Mouse (Mus musculus) kidney, postnatal 25 days (tissue): ENCODE data around the gene Cuedc1.

Source experiments
- DNase-seq, 2 experiments: peaks; one replicate each; pipeline ENCODE4 v3.0.0; 2021; ENCODE audit warnings: mixed read lengths in 2 of 2

Gene Cuedc1

DNA sequence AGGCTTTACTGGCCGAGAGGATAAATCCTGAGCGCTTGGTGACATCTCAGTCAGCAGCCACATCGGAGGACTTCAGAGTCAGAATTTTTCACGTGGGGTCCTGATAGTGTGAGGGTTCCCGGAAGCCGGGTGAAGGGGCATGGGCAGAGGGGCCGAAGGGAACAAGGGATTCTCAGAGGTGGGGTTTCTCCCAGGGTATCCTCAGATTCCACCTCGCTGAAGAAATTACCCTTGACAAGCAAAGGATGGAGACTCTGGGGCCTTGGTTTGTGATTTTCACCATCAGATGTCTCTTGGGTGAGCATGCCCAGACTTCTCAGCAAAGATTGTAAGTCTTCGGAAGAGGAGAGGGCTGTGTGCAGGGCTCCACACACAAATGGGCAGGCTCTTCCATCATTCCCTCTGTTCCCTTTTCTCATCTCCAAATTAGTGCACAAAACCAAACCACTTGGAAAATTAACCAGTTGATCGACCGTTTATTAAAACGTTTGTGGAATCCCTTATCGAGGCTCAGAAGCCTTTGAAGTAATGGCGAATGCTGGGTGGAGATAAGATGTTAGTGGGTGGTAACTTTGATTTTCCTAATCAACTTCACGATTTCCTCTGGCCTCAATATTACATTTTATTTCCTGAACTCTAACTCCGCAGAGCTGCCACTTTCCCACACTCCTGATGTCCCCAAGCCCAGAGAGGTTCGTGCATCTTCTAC, at the start of gene Cuedc1:
Gene Cuedc1, plus strand, starts transcription at position 38 of the 709 bp plus-strand sequence.
- DNase-seq = no peak

GRCm38 (mm10) chr11:88048961-88049670, 48.7 kb upstream of the Cuedc1 start:
- peak in 1 of 2 experiments; percentile 5 for DNase-seq

DNA sequence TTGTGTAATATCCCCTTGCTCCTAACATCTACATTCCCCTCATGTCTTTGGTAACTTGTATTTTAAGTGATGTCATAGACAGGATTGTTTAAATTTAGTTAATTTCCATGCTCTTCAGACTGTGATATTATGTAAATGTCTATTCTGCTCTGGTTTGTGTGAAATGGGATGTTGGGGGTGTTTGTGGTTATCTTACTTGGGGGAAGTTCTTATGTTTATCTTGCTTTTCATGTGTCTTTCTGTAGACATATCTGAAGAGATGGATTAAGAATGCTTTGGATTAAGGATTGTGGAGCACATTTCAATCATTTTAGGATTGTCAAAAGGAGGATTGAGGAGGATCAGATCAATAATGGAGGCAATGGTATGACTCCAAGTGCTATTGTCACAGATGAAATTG, 48.1 kb upstream of the Cuedc1 start:
- no peak for DNase-seq

GRCm38 (mm10) chr11:88052638-88053037, 45.2 kb upstream of the Cuedc1 start:
- no peak for DNase-seq

- no peak for DNase-seq
These were observed 44.0 kb upstream of the Cuedc1 start for GRCm38 (mm10) chr11:88053821-88054220.

DNA sequence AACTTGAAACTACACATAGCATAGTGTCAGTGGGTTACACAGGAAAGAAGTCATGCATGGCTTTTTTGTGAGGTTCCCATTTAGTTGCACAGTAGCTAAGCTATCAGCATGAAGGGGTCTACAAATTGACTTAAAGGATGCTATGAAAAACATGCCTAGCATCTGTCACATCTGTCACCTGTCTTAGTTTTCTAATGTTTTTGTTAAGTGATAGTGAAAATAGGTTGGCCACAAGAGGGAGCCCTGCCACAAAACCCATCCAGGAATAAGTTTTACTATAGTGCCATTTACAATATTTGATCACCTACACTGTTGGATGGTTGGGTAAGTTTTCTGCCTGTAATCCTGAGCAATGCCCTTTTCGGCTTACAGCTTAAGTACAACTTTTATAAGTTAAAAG, 43.3 kb upstream of the Cuedc1 start:
- peak in 1 of 2 experiments; percentile 68 for DNase-seq

GRCm38 (mm10) chr11:88055777-88056176, 42.1 kb upstream of the Cuedc1 start:
- no peak for DNase-seq

DNA sequence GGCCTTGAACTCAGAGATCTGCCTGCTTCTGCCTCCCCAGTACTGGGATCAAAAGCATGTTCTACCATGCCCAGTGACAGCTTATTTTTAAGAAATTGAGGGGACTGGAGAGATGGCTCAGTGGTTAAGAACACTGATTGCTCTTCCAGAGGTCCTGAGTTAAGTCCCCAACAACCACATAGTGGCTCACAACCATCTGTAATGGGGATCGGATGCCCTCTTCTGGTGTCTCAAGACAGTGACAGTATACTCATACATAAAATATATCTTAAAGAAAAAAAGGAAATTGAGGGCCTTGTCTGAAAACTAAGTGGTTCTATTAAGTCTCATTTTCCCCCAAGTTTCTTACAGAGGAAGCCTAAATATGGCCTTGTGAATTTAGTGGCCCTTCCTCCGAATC, 40.1 kb upstream of the Cuedc1 start:
- DNase-seq = no peak

GRCm38 (mm10) chr11:88059141-88059540, 38.7 kb upstream of the Cuedc1 start:
- peak; percentile 67 to 84 for DNase-seq

DNA sequence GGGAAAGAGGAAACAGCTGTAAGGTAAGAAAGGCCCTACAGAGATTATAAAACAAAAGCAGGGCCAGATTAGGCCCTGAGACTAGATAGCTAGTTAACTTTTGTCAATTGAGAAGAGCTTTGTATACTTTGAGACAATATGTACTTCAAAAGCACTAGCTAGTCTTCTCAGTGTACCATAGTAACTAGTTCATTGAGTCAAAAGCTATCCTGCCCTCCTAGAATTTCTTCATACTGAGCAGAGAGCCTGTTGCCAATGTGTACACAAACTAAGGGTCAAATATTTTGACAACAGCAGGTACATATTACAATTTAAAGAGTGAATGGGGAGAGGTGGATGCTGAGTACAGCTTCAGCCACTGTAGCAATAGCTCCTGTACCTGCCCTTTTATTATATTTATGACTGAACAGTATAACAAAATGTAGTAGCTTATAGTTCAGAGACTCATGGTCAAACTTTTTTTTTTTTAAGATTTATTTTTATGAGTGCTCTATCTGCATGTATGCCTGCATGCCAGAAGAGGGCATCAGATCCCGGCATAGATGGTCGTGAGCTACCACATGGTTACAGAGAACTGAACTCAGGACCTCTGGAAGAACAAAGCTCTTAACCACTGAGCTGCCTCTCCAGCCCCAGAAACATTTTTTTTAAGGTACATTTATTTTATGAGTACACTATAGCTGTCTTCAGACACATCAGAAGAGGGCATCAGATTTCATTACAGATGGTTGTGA, 35.8 kb upstream of the Cuedc1 start:
- DNase-seq = peak in 1 of 2 experiments; percentile 24

DNA sequence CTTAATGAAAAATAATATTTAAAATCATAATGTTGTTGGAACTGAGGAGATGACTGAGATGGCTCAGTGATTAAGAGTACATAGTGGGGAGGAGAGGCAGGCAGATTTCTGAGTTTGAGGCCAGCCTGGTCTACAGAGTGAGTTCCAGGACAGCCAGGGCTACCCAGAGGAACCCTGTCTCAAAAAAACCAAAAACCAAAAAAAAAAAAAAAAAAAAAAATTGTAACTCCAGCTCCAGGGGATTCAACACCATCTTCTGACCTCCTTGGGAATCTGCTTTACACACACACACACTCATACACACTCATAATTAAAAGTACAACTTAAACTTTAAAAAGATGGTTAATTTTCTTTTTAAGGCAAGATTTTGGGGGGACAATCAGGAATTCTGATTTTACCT, 32.1 kb upstream of the Cuedc1 start:
- DNase-seq = no peak

DNA sequence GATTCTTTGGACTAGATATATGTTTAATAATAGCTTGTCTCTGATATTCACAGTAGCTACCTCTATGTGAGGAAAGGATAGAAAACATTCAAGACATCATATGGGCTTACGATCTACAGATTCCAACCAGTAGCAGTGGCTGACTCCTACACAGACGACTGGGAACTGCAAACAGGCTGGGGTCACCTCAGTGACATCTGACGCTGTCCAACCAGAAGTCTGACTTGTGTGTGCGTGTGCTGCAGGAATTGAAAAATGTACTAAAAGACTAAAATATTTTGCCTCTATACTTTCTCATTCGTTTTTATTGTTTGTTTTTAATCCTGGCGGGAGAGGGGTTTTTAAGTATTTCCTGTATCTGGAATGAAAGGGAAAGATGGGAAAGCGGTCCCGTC, 30.7 kb upstream of the Cuedc1 start:
- peak in 1 of 2 experiments; percentile 42 for DNase-seq

GRCm38 (mm10) chr11:88067586-88068410, 30.1 kb upstream of the Cuedc1 start, which contains the start of gene Vezf1:
TSS of gene Vezf1 (plus strand) at chr11:88068279.
- DNase-seq = peak; percentile 80 to 91

DNA sequence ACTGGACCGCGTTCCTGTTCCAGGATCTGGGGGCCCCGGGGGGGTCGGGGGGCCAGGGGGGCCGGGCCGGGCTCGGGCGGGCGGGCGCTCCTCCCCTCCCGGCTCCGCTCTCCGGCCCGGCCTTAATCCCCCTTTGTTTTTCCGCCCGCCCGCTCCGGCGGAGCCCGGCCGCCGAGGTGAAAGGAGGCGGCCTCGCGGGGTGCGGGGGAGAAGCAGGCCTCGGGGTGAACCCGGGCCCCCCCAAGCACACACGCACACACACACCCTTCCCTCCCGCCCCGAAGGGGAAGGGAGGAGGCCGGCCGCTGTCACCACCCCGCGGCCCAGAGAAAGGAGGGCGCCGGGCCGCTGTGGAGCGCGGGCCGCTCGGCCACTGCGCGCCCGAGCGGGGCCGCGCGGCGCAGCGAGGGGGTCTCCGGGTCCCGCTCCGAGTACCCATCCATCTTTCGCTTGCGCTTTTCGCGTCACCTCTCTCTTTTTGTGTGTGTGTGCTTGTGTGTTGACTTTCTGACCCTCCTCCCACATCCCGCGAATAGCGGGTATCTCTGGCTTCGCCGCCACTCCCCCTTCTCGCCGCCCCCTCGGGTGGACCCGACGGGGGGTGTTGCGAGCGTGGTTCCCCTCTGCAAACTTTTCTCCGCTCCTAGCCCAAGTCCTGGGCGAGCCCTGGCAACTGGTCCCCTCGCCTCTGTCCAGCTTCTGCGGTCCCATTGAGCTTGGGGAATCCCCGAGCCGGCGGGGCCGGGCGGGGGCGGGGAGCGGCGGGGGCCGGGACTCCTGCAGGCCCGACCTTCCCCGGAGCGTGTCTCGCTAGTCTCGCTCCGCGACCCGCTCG, 29.2 kb upstream of the Cuedc1 start:
- peak; percentile 68 to 86 for DNase-seq

- no peak for DNase-seq
These were observed 28.6 kb upstream of the Cuedc1 start for GRCm38 (mm10) chr11:88069246-88069570.

- DNase-seq = no peak
These were observed 27.5 kb upstream of the Cuedc1 start for GRCm38 (mm10) chr11:88070392-88070791.

GRCm38 (mm10) chr11:88071113-88071512, 26.7 kb upstream of the Cuedc1 start:
- DNase-seq = no peak

- DNase-seq = no peak
These were observed 24.4 kb upstream of the Cuedc1 start for GRCm38 (mm10) chr11:88073343-88073875.

DNA sequence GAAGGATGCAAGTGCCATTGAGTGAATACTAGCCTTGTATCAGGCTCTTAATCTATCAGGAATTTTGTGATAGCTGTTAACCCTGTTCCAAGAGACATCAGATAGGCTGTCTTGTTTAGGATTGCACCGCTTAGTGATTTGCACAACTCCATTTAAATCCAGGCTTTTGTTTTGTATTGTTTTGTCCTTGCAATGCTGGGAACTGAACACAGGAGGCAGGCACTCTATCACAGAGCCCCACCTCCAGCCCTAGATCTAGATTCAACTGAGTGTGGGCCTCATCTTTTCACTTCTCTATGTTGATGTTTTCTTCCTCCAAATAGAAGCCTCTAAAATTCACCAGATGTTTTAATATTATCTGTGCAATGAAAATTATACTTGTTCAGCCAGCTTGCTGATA, 22.2 kb upstream of the Cuedc1 start:
- DNase-seq = no peak

GRCm38 (mm10) chr11:88076394-88076793, 21.5 kb upstream of the Cuedc1 start:
- DNase-seq = no peak

- peak in 1 of 2 experiments; percentile 51 for DNase-seq
These were observed 14.2 kb upstream of the Cuedc1 start for GRCm38 (mm10) chr11:88083699-88084098.
